Mouse (Mus musculus): ENCODE measurements around the gene Swap70. TPM values are rescaled to one million over a fixed set of nuclear protein-coding genes. Genes with fewer than 3 reads are reported as not detected.

Gene Swap70
- polyA plus RNA-seq, 1 experiment from 2014 or later = 7.4 TPM

DNA sequence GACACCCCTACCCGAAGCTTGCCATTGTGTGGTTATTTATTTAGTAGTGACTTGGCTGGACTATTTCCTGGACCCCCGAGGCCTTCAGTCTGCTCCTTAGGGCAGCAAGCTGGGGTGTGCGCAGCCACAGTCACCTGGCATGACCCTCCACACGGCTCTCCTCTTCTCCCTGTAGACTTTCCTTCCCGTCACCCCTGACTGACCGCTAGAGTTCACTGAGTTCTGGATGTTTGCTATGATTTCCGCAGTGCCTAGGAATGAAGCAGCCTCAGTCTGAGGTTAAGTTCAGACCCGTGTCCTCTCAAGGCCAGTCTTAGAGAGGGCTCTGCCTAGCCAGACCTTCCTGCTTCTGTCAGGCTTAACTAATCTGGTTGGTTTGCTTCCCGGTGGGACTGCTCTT, 50.3 kb downstream of the Swap70 start:
- no peak for ATAC-seq (ENCODE audit: low read depth)
- H3K4me2 ChIP-seq (ENCODE audit: low read depth, low read length) = no peak overlapping the region
- peaks cover 6% of the 10 kb centered on the region; the same call in 1 of the 2 replicates for H3K36me3 ChIP-seq (ENCODE audit: control insufficient read depth, insufficient read depth)
- 56% methylated on average over 9 of the region's 9 CpGs for WGBS (ENCODE audit: insufficient replicate concordance)
- H3K4me1 ChIP-seq (ENCODE audit: control insufficient read depth, low read depth, low read length) = no peaks in the 10 kb centered on the region; the same call in 1 of the 2 replicates
- H3K27me3 ChIP-seq (ENCODE audit: control insufficient read depth, insufficient read depth, low read depth, low read length) = no peaks in the 10 kb centered on the region
- H3K9ac ChIP-seq (ENCODE audit: low read depth, low read length) = no peak overlapping the region
- no peaks in the 10 kb centered on the region for H3K9me3 ChIP-seq (replicated peaks; ENCODE audit: control insufficient read depth, low read length)
- no peak overlapping the region for H3K4me3 ChIP-seq (ENCODE audit: low read depth, low read length)
- H3K27ac ChIP-seq (ENCODE audit: low read length) = no peak overlapping the region

DNA sequence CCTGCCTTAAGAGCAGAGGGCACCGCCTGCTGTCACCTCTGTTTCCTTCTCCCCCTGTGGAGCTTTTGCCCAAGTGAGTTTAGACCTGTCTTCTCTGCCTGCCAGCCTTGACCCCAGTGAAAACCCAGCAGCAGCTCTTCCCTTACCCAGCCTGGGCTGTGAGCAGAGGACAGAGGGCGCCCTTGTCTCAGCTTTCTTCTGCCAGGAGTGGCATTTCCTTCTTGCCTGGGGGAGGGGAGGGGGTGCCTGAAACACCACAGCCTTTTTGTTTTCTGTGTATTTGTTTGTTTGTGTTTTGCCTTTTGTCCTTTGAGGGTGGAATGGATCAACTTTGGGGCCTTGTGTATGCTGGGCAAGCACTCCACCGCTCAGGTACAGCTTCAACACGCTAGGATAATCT, 50.9 kb downstream of the Swap70 start:
- peaks cover 6% of the 10 kb centered on the region; the same call in 1 of the 2 replicates for H3K36me3 ChIP-seq (ENCODE audit: control insufficient read depth, insufficient read depth)

DNA sequence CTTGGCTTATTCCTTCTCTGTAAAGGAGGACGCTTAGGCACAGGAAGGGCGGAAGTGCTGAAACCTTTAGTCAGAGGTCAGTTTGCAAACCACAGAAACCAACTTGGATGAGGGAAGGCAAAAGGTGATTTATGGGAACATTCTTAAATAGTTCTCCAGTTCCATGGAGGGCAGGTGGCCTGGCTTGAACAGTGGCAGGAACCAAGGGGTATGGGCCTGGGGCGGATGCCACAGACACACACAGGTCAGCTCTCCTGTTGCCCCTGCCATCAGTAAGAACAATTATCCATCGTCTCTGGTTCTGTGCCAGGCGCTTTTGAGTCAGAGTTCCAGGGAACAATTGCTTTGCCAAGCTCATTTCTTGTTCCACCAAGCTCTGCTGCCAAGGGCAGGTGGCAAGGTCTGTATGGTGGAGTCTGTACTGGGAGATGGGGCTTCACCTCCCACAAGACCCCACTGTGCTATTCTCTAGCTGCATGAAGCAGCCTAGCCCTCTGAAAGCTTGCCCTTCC, 56.3 kb downstream of the Swap70 start:
- no peak overlapping the region for H3K4me3 ChIP-seq (ENCODE audit: low read depth, low read length)
- WGBS (ENCODE audit: insufficient replicate concordance) = 72% methylated on average over 5 of the region's 5 CpGs
- H3K27me3 ChIP-seq (ENCODE audit: control insufficient read depth, insufficient read depth, low read depth, low read length) = no peaks in the 10 kb centered on the region
- no peak overlapping the region for H3K4me2 ChIP-seq (ENCODE audit: low read depth, low read length)
- peaks cover 13% of the 10 kb centered on the region for H3K36me3 ChIP-seq (ENCODE audit: control insufficient read depth, insufficient read depth)
- no peak overlapping the region for H3K9ac ChIP-seq (ENCODE audit: low read depth, low read length)
- H3K4me1 ChIP-seq (ENCODE audit: control insufficient read depth, low read depth, low read length) = no peaks in the 10 kb centered on the region
- no peak for ATAC-seq (ENCODE audit: low read depth)
- H3K27ac ChIP-seq (ENCODE audit: low read length) = no peak overlapping the region
- no peaks in the 10 kb centered on the region for H3K9me3 ChIP-seq (replicated peaks; ENCODE audit: control insufficient read depth, low read length)

More for the DNA sequence above, 50.9 kb downstream of the Swap70 start:
- Histone ChIP-seq H3K27ac (ENCODE audit: low read length) (no peak overlapping the region), H3K4me1 (ENCODE audit: control insufficient read depth, low read depth, low read length) (no peaks in the 10 kb centered on the region; the same call in 1 of the 2 replicates), H3K27me3 (ENCODE audit: control insufficient read depth, insufficient read depth, low read depth, low read length) (no peaks in the 10 kb centered on the region), H3K4me3 (ENCODE audit: low read depth, low read length) (no peak overlapping the region), H3K4me2 (ENCODE audit: low read depth, low read length) (no peak overlapping the region), H3K9ac (ENCODE audit: low read depth, low read length) (no peak overlapping the region), H3K9me3 (replicated peaks; ENCODE audit: control insufficient read depth, low read length) (no peaks in the 10 kb centered on the region)
- WGBS (ENCODE audit: insufficient replicate concordance) = 72% methylated on average over 4 of the region's 4 CpGs
- no peak for ATAC-seq (ENCODE audit: low read depth)

DNA sequence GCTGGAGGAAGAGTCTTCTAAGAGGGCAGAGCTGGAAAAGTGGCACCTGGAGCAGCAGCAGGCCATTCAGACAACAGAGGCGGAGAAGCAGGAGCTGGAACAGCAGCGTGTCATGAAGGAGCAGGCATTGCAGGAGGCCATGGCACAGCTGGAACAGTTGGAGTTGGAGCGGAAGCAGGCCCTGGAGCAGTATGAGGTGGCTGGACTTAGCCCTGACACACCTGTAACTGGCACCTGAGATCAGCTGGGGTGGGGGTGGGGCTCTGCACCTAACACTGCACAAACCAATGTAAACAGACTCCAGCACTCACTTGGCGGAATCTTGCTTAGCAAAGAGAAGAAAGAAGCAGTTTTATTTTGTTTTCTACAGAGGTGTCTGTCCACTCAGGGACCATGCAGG, 57.7 kb downstream of the Swap70 start:
- H3K4me3 ChIP-seq (ENCODE audit: low read depth, low read length) = no peak overlapping the region
- no peaks in the 10 kb centered on the region for H3K9me3 ChIP-seq (replicated peaks; ENCODE audit: control insufficient read depth, low read length)
- H3K27me3 ChIP-seq (ENCODE audit: control insufficient read depth, insufficient read depth, low read depth, low read length) = no peaks in the 10 kb centered on the region
- peaks cover 13% of the 10 kb centered on the region for H3K36me3 ChIP-seq (ENCODE audit: control insufficient read depth, insufficient read depth)
- no peak overlapping the region for H3K27ac ChIP-seq (ENCODE audit: low read length)
- no peak for ATAC-seq (ENCODE audit: low read depth)
- no peaks in the 10 kb centered on the region for H3K4me1 ChIP-seq (ENCODE audit: control insufficient read depth, low read depth, low read length)
- H3K4me2 ChIP-seq (ENCODE audit: low read depth, low read length) = no peak overlapping the region
- no peak overlapping the region for H3K9ac ChIP-seq (ENCODE audit: low read depth, low read length)
- WGBS (ENCODE audit: insufficient replicate concordance) = 80% methylated on average over 4 of the region's 4 CpGs

DNA sequence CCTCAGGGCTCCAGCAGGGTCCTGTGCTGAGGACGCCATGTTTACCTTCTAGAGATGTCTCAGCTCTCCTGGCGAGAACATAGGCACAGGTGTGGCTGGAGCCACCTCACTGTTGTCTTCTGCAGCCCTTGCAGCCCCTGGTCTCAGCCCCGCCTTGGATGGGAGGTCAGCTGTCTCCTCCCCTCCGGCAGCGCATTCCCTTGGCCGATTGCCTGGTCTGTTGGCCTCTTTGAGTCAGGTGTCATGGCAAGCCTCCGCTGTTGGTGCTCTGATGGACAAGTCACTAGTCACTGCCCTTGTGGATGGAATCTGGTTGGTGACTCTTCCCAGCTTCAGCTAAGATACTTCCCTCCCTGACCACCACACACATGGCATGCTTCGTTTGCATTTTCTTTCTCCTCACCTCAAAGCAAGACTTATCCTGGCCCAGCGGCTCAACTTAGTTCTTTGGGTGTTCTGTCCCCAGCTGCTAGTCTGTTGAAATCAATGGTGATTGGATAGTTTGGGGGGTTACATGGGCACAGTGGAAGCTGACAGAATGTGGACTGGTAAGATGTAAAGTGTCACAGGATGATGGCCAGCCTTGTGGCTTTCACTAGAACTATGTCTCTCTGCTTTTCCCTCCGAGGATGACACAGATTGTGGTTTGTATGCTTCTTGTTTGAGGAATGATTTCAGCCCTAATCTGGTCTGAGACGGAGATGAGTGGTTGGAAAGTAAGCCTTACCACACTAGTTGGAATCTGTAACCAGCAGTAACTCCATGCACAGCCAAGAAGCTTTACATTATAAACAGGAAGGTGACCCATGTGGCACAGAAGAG, 60.1 kb downstream of the Swap70 start:
- H3K9ac ChIP-seq (ENCODE audit: low read depth, low read length) = no peak overlapping the region
- WGBS (ENCODE audit: insufficient replicate concordance) = 69% methylated on average over 11 of the region's 11 CpGs
- no peak overlapping the region for H3K4me2 ChIP-seq (ENCODE audit: low read depth, low read length)

DNA sequence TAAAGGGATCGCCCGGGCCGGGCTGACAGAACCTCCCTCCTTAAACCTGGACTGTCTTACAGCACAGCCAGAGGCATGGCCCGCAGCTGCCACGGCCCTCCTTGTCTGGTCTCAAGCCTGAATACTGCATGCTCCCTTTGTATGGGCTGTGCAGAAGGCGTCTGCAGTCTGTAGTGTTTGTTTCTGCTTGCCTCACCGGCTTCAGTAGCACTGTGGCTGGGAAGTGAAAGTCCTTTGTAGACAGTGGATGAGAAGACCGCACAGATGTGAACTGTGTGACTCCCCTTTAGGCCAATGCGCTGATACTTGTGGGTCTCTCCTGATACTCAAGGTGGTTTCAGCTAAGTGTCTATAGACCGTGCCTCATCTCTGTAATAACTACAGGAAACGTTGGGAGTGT, 61.3 kb downstream of the Swap70 start:
- WGBS (ENCODE audit: insufficient replicate concordance) = 71% methylated on average over 11 of the region's 11 CpGs
- H3K4me3 ChIP-seq (ENCODE audit: low read depth, low read length) = no peak overlapping the region
- ATAC-seq (ENCODE audit: low read depth) = no peak
- no peak overlapping the region for H3K4me2 ChIP-seq (ENCODE audit: low read depth, low read length)
- H3K27ac ChIP-seq (ENCODE audit: low read length) = no peak overlapping the region
- H3K36me3 ChIP-seq (ENCODE audit: control insufficient read depth, insufficient read depth) = peaks cover 10% of the 10 kb centered on the region
- no peaks in the 10 kb centered on the region for H3K27me3 ChIP-seq (ENCODE audit: control insufficient read depth, insufficient read depth, low read depth, low read length)
- H3K9ac ChIP-seq (ENCODE audit: low read depth, low read length) = no peak overlapping the region
- no peaks in the 10 kb centered on the region for H3K4me1 ChIP-seq (ENCODE audit: control insufficient read depth, low read depth, low read length)
- H3K9me3 ChIP-seq (replicated peaks; ENCODE audit: control insufficient read depth, low read length) = no peaks in the 10 kb centered on the region

More for the DNA sequence above, 60.1 kb downstream of the Swap70 start:
- Histone ChIP-seq H3K4me3 (ENCODE audit: low read depth, low read length) (no peak overlapping the region), H3K27ac (ENCODE audit: low read length) (no peak overlapping the region), H3K36me3 (ENCODE audit: control insufficient read depth, insufficient read depth) (peaks cover 10% of the 10 kb centered on the region), H3K27me3 (ENCODE audit: control insufficient read depth, insufficient read depth, low read depth, low read length) (no peaks in the 10 kb centered on the region), H3K9me3 (replicated peaks; ENCODE audit: control insufficient read depth, low read length) (no peaks in the 10 kb centered on the region), H3K4me1 (ENCODE audit: control insufficient read depth, low read depth, low read length) (no peaks in the 10 kb centered on the region)
- no peak for ATAC-seq (ENCODE audit: low read depth)

DNA sequence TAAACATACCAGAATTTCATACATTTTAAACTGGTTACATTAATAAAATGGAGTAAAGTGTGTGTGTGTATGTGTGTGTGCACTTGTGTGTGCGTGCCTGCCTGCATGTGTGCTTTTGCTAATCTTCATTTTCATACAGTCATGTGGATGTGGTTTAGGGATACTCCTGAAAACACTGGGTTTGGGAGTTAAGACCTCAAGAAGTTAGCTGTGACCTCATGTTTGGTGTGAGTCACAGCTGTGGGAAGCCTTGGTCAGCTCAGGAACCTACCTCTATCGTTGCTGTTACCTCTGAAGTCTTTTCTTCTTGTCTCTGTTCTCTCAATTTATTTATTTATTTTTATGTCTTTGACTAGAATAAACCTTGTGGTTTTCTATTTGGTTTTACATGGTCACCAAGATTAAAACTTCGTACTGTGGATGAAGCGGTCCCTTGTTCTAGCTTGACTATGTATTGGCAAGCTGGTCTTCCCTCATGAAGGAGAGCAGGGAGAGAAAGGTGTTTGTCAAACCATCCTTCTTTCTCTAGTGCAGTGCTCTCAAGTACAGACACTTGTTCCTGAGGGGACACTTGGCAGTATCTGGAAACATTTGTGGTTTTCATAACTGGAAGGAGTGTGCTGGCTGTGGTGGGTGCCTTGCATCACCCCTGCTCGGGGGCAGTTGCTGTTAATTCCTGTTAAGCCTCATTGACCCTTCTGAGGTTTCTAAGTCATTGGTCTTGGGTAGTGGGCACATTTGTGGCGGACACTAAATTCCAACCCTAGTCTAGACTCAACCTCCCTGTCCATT, 62.2 kb downstream of the Swap70 start:
- Histone ChIP-seq H3K4me2 (ENCODE audit: low read depth, low read length) (no peak overlapping the region), H3K4me1 (ENCODE audit: control insufficient read depth, low read depth, low read length) (no peaks in the 10 kb centered on the region), H3K27ac (ENCODE audit: low read length) (no peak overlapping the region), H3K27me3 (ENCODE audit: control insufficient read depth, insufficient read depth, low read depth, low read length) (no peaks in the 10 kb centered on the region), H3K9me3 (replicated peaks; ENCODE audit: control insufficient read depth, low read length) (no peaks in the 10 kb centered on the region), H3K36me3 (ENCODE audit: control insufficient read depth, insufficient read depth) (peaks cover 10% of the 10 kb centered on the region), H3K4me3 (ENCODE audit: low read depth, low read length) (no peak overlapping the region), H3K9ac (ENCODE audit: low read depth, low read length) (no peak overlapping the region)
- WGBS (ENCODE audit: insufficient replicate concordance) = 64% methylated on average over 6 of the region's 6 CpGs
- ATAC-seq (ENCODE audit: low read depth) = no peak

DNA sequence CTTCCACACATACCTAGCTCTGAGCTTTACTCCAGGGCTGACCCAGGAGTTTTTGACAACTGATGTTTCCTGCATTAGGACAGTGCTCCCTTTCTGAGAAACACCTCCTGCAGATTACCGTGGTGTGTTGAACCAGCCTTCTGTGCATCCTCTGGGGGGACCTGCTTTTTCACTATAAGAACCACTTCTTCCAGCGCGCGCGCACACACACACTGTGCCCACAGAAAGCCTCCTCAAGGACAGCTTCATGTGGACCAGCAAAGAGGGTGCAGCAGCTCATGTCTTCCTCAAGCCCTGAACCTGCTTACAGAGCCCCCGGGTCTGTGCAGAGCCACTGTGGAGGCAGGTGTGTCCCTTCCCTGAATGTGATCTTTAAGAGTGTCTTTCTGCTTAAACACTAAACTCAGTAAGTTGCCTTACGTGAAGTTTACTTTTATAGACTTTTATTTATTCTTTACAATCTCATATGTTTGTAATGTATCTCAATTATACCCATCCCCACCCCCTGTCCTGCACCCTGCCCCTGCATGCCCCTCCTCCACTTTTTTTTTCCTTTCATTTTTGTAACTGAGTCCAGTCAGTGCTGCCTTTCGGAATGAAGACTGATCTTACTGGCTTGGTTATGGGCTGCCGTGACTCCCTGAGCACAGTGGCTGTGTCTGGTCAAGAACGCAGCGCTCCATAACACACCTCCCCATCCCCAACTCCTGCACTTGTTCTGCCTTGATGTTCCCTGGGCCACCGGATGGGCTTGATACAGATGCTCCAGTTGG, 63.8 kb downstream of the Swap70 start:
- ATAC-seq (ENCODE audit: low read depth) = no peak
- no peak overlapping the region for H3K4me2 ChIP-seq (ENCODE audit: low read depth, low read length)
- H3K4me3 ChIP-seq (ENCODE audit: low read depth, low read length) = no peak overlapping the region
- no peak overlapping the region for H3K27ac ChIP-seq (ENCODE audit: low read length)
- 80% methylated on average over 12 of the region's 12 CpGs for WGBS (ENCODE audit: insufficient replicate concordance)
- H3K36me3 ChIP-seq (ENCODE audit: control insufficient read depth, insufficient read depth) = 0 out of 2 replicates have a peak, but pooled peaks cover 2% of the 10 kb centered on the region
- H3K4me1 ChIP-seq (ENCODE audit: control insufficient read depth, low read depth, low read length) = no peaks in the 10 kb centered on the region
- H3K27me3 ChIP-seq (ENCODE audit: control insufficient read depth, insufficient read depth, low read depth, low read length) = no peaks in the 10 kb centered on the region
- no peak overlapping the region for H3K9ac ChIP-seq (ENCODE audit: low read depth, low read length)
- H3K9me3 ChIP-seq (replicated peaks; ENCODE audit: control insufficient read depth, low read length) = no peaks in the 10 kb centered on the region
